Mouse (Mus musculus) brain, embryonic 18.5 days (tissue): ENCODE data around the gene Xpnpep2.

ENCODE experiments used
- DNase-seq: peaks from one replicate; pipeline ENCODE4 v3.0.0-alpha.2; 2012; ENCODE audit warnings: low read depth, low spot score

Gene Xpnpep2

DNA sequence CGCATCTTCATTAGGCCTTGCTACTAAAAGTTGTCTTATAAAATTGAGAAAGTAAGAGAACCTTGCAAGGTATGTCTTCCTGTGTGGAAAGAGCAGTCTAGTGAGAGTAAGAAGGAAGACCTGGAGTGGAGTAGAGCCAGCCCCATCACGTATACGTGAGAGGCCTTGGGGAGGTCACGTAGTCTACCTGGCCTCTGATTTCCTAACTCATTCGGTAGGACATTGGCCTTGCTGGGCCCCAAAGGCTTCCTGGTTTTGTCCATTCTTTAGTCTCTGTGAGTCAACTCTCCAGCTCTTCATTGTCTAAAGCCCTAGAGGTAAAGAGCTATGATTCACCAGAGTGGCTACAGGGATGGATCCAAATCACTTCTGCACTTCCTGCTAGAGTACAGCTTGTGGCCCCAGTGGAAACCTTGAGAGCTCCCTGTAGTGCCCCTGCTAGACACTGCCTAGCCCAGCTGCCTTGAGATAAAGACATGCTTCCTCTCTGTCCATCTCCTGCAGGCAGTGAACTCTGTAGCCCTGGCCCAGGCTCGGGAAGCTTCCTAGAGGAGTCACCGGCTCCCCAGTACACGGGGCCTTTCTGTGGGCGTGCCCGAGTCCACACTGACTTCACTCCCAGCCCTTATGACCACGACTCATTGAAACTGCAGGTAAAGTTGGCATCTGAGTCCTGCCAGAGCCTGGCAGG is 49.8 kb downstream of the Xpnpep2 start:
- no peak for DNase-seq

- no peak for DNase-seq
Observed at GRCm38 (mm10) chrX:48169892-48170291, 61.4 kb downstream of the Xpnpep2 start.

DNA sequence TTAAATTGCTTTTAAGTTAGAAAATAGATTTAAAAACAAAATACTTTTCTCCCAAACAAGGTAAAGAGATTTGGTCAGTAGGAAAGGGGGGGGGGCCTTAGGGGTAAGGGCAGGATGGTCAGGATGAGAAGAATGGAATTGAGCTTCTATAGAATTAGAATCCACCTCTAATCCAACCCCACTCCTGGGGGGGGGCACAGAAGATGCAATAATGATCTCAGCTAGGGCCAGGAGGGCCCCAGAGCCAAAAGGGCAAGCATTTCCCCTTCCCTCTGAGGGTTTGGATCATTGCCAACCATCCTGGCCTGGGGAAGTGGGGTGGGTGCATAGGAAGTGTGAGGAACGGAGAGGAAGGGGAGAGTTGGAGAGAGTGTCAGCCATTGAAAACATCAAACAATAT is 61.8 kb downstream of the Xpnpep2 start:
- no peak for DNase-seq

- DNase-seq, result peak; percentile 20
Observed at GRCm38 (mm10) chrX:48181844-48182243, 73.3 kb downstream of the Xpnpep2 start.

DNA sequence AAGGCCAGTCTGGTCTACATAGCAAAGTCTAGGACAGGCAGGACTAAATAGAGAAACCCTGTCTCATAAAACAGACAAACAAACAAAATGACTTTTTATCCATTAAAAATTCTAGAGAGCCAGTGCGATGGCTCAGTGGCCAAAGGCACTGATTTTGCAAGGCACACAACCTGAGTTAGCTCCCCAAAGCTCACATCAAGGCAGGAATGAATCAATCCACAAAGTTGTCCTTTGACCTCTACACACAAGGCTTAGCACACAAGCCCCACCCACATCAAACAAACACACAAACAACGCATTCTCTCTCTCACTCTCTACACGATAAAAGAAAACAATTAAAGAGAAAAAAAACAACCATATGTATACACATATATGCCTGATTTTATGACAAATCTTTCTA is 76.2 kb downstream of the Xpnpep2 start:
- no peak for DNase-seq
